Mouse (Mus musculus) embryonic facial prominence, embryonic 13.5 days (tissue): Measurements from ENCODE around the gene Rangrf. TPM values are rescaled to one million over a fixed set of nuclear protein-coding genes. Genes with fewer than 3 reads are reported as not detected.
"Not testable (repeated sequence)": the region's sequence is repeated elsewhere in the genome, so short reads cannot be mapped to it uniquely, and the experiment has no call there.

ENCODE experiments used
- ATAC-seq: fragments of 200-750 bp; cut with Nextera tagmentation; 2 replicates; pipeline ENCODE4 v1.8.0; 2017; ENCODE audit warnings: low read depth; ENCODE audit not compliant: insufficient number of reproducible peaks, insufficient read depth, low FRiP score, low TSS enrichment
- H3K27ac ChIP-seq: fragments of 300-500 bp; sonication (generic); 2 replicates; pipeline ENCODE4 v1.5.1; 2015; ENCODE audit warnings: moderate library complexity, mild to moderate bottlenecking, inconsistent platforms
- H3K27me3 ChIP-seq: fragments of 300-500 bp; sonication (generic); 2 replicates; pipeline ENCODE4 v1.6.1; 2015; ENCODE audit warnings: mild to moderate bottlenecking, inconsistent platforms
- H3K36me3 ChIP-seq: fragments of 300-500 bp; sonication (generic); 2 replicates; pipeline ENCODE4 v1.6.1; 2015; ENCODE audit warnings: mild to moderate bottlenecking, inconsistent platforms
- H3K4me1 ChIP-seq: fragments of 300-500 bp; sonication (generic); 2 replicates; pipeline ENCODE4 v1.6.1; 2015; ENCODE audit warnings: inconsistent platforms
- H3K4me2 ChIP-seq: fragments of 300-500 bp; sonication (generic); 2 replicates; pipeline ENCODE4 v1.6.1; 2015; ENCODE audit warnings: moderate library complexity, mild to moderate bottlenecking, inconsistent platforms
- H3K4me3 ChIP-seq: fragments of 300-500 bp; sonication (generic); 2 replicates; pipeline ENCODE4 v1.5.1; 2015; ENCODE audit warnings: mild to moderate bottlenecking, inconsistent platforms
- H3K9ac ChIP-seq: fragments of 300-500 bp; sonication (generic); 2 replicates; pipeline ENCODE4 v1.6.1; 2015; ENCODE audit warnings: mild to moderate bottlenecking, inconsistent platforms
- H3K9me3 ChIP-seq: fragments of 300-500 bp; sonication (generic); 2 replicates; pipeline ENCODE4 v1.6.1; 2016; ENCODE audit warnings: inconsistent platforms
- WGBS: fragments of 180-500 bp; shearing (Covaris S2); methylation state at CpG from one replicate; pipeline ENCODE4 v1.1.7; 2015; ENCODE audit warnings: mixed read lengths; 5-methylcytosine and 5-hydroxymethylcytosine counted together
- microRNA-seq: library from miRNA; unstranded; fragments of <30 nt; microRNA quantifications from one replicate; pipeline ENCODE4, GENCODE M21; 2016
- polyA plus RNA-seq: library from polyadenylated mRNA; unstranded; fragments of >200 nt; fragmentation: Nextera tagmentation; extraction: Ambion mirVana; gene quantifications from 2 replicates; pipeline ENCODE4 v1.2.1, GENCODE M21; 2015

The Rangrf gene
- polyA plus RNA-seq, 1 experiment from 2014 or later: 59.3 TPM

DNA sequence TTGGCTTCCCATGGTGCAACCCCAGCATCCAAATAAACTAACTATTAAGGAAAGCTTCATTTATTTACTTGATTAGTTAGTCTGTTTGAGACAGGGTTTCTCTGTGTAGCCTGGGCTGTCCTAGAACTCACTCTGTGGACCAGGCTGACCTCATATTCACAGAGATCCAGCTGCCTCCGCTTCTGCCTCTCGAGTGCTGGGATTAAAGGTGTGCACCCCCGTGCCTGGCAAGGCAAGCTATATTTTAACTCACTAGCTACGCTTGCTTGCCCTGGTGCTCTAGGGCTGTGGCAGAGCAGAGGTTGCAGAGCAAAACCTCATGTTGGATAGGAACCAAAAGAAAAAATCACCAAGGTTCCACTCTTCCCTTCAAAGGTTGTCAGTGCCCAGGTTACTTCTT lies 34.5 kb downstream of the Rangrf start:
- H3K27ac ChIP-seq: peak overlapping the region; percentile 65
- no peaks in the 10 kb centered on the region for H3K27me3 ChIP-seq
- no peaks in the 10 kb centered on the region for H3K36me3 ChIP-seq
- WGBS: 61% methylated on average over 4 of the region's 4 CpGs
- no peak for ATAC-seq
- peak overlapping the region; percentile 74 for H3K9ac ChIP-seq
- H3K4me1 ChIP-seq: peaks cover 7% of the 10 kb centered on the region
- H3K4me3 ChIP-seq: peak overlapping the region; percentile 52
- H3K9me3 ChIP-seq: no peaks in the 10 kb centered on the region
- H3K4me2 ChIP-seq: peak overlapping the region; percentile 66

- no peaks in the 10 kb centered on the region for H3K27me3 ChIP-seq
- H3K4me1 ChIP-seq: peaks cover 7% of the 10 kb centered on the region
- H3K27ac ChIP-seq: peak overlapping the region; percentile 65; the same call in 1 of the 2 replicates
- ATAC-seq: peak; percentile 99
- peak overlapping the region; percentile 66 for H3K4me2 ChIP-seq
- H3K9me3 ChIP-seq: no peaks in the 10 kb centered on the region
- H3K9ac ChIP-seq: peak overlapping the region; percentile 74
- 2% methylated on average over 16 of the region's 16 CpGs for WGBS
- H3K4me3 ChIP-seq: peak overlapping the region; percentile 52
- H3K36me3 ChIP-seq: no peaks in the 10 kb centered on the region
These were observed 35.3 kb downstream of the Rangrf start for GRCm38 (mm10) chr11:68939451-68940304.

- WGBS: 87% methylated on average over 4 of the region's 4 CpGs
- not testable (repeated sequence) for H3K36me3 ChIP-seq, ATAC-seq
These were observed 38.0 kb downstream of the Rangrf start for GRCm38 (mm10) chr11:68936951-68937350.

GRCm38 (mm10) chr11:68933885-68934507 lies 41.0 kb downstream of the Rangrf start:
- no peaks in the 10 kb centered on the region for H3K36me3 ChIP-seq
- no peaks in the 10 kb centered on the region for H3K9me3 ChIP-seq
- H3K27me3 ChIP-seq: no peaks in the 10 kb centered on the region
- no peaks in the 10 kb centered on the region for H3K4me1 ChIP-seq
- H3K4me3 ChIP-seq: no peak overlapping the region
- ATAC-seq: no peak
- H3K4me2 ChIP-seq: no peak overlapping the region
- WGBS: 62% methylated on average over 5 of the region's 5 CpGs
- H3K9ac ChIP-seq: no peak overlapping the region
- no peak overlapping the region for H3K27ac ChIP-seq

More at GRCm38 (mm10) chr11:68936951-68937350, 38.0 kb downstream of the Rangrf start:
- H3K4me3 ChIP-seq, H3K9me3 ChIP-seq, H3K27me3 ChIP-seq, H3K4me1 ChIP-seq, H3K9ac ChIP-seq, H3K27ac ChIP-seq, H3K4me2 ChIP-seq: not testable (repeated sequence)

- H3K4me2 ChIP-seq: no peak overlapping the region
- H3K4me3 ChIP-seq: no peak overlapping the region
- ATAC-seq: no peak
- H3K4me1 ChIP-seq: no peaks in the 10 kb centered on the region
- H3K27ac ChIP-seq: no peak overlapping the region
- H3K27me3 ChIP-seq: no peaks in the 10 kb centered on the region
- WGBS: 76% methylated on average over 6 of the region's 6 CpGs
- H3K9ac ChIP-seq: no peak overlapping the region
- no peaks in the 10 kb centered on the region for H3K9me3 ChIP-seq
- no peaks in the 10 kb centered on the region for H3K36me3 ChIP-seq
These were observed 45.0 kb downstream of the Rangrf start for GRCm38 (mm10) chr11:68929947-68930346.

GRCm38 (mm10) chr11:68926981-68927380 lies 48.0 kb downstream of the Rangrf start, which contains the start of gene Odf4:
Gene Odf4, minus strand, starts transcription at chr11:68927081.
- no peak within 1 kb of the TSS for H3K4me2 ChIP-seq
- ATAC-seq: no peak
- H3K9ac ChIP-seq: no peak within 1 kb of the TSS
- H3K27ac ChIP-seq: no peak within 1 kb of the TSS
- no peaks in the 10 kb centered on the region for H3K9me3 ChIP-seq
- 56% methylated on average over 3 of the region's 3 CpGs for WGBS
- H3K27me3 ChIP-seq: no peaks in the 10 kb centered on the region
- peaks cover 3% of the 10 kb centered on the region for H3K4me1 ChIP-seq
- no peaks in the 10 kb centered on the region for H3K36me3 ChIP-seq
- H3K4me3 ChIP-seq: no peak within 1 kb of the TSS

DNA sequence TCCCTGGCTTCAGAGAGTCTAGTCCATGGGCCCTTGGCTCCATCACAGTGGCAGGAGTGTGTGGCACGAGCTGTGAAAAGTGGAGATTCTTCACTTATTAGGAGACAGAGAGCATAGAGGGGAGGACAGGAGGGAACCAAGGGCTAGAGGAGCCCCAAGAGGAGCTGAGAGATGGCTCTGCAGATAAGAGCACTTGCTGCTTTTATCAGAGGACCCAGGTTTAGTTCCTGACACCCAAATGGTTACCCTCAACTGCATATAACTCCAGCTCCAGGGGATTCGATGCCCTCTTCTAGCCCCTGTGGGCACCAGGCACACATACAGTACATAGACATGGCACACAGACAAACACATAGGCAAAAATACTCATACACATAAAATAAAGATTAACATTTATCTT lies 50.2 kb downstream of the Rangrf start:
- no peak for ATAC-seq
- no peaks in the 10 kb centered on the region for H3K9me3 ChIP-seq
- 84% methylated on average over 2 of the region's 2 CpGs for WGBS
- peaks cover 7% of the 10 kb centered on the region for H3K4me1 ChIP-seq
- no peak overlapping the region for H3K4me3 ChIP-seq
- no peaks in the 10 kb centered on the region for H3K27me3 ChIP-seq
- no peaks in the 10 kb centered on the region for H3K36me3 ChIP-seq
- H3K27ac ChIP-seq: no peak overlapping the region
- H3K4me2 ChIP-seq: no peak overlapping the region
- H3K9ac ChIP-seq: no peak overlapping the region

DNA sequence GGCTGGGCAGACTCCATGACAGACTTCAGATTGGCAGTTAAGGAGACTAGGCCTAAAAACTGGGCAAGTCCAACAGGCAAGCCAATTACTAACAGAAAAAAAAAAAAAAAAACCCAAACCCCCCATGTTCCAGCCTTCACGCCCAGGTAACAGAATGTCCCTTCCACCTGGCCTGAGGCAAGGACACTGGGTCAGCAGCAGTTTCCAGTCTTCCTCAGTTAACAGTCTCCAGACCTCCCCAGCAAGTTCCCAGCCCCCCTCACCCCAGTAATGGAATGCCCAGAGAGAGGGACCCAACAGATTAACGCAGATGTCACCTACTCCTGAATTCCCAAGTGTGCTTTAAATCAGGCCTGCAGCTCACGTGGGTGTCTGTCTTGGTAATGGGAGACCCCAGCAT lies 51.8 kb downstream of the Rangrf start:
- Histone ChIP-seq H3K4me2 (no peak overlapping the region), H3K4me1 (peaks cover 7% of the 10 kb centered on the region), H3K36me3 (no peaks in the 10 kb centered on the region), H3K27me3 (no peaks in the 10 kb centered on the region), H3K4me3 (no peak overlapping the region), H3K27ac (no peak overlapping the region), H3K9me3 (no peaks in the 10 kb centered on the region), H3K9ac (no peak overlapping the region)
- no peak for ATAC-seq
- 55% methylated on average over 3 of the region's 3 CpGs for WGBS

Small RNAs within 50 kb of the gene (microRNA-seq; reads per million reads assigned to microRNA genes)
- gene Mir3062: 3.7 reads per million, percentile 15 among the genes with 10 or more reads in this experiment

Other genes starting within 250 kb of the Rangrf start
- 90.9 and 97.2 TPM in 2 replicates for gene Ndel1, start 103.3 kb downstream of the Rangrf start, polyA plus RNA-seq
- 0.26 and 0.30 TPM in 2 replicates for gene Rnf222, start 86.6 kb downstream of the Rangrf start, polyA plus RNA-seq
- 1,181 and 1,252 TPM in 2 replicates for gene Rpl26, start 73.6 kb downstream of the Rangrf start, polyA plus RNA-seq
- not detected in 2 replicates for gene Odf4, start 48.1 kb downstream of the Rangrf start, polyA plus RNA-seq
- 6.7 and 7.2 TPM in 2 replicates for gene Arhgef15, start 17.7 kb downstream of the Rangrf start, polyA plus RNA-seq
- 4.7 and 4.9 TPM in 2 replicates for gene Slc25a35, start 7.1 kb downstream of the Rangrf start, polyA plus RNA-seq
- 42.7 and 44.4 TPM in 2 replicates for gene Pfas, start 33.3 kb upstream of the Rangrf start, polyA plus RNA-seq
- 53.5 and 55.8 TPM in 2 replicates for gene Ctc1, start 40.7 kb upstream of the Rangrf start, polyA plus RNA-seq
- gene Aurkb, start 70.5 kb upstream of the Rangrf start, polyA plus RNA-seq: 152 and 153 TPM in 2 replicates
- 8.9 and 10.3 TPM in 2 replicates for gene Borcs6, start 84.5 kb upstream of the Rangrf start, polyA plus RNA-seq
- gene Tmem107, start 95.6 kb upstream of the Rangrf start, polyA plus RNA-seq: 47.2 and 48.2 TPM in 2 replicates
- 91.5 and 101 TPM in 2 replicates for gene Vamp2, start 113.3 kb upstream of the Rangrf start, polyA plus RNA-seq
- 11.1 and 11.5 TPM in 2 replicates for gene Per1, start 120.0 kb upstream of the Rangrf start, polyA plus RNA-seq
- 0.44 and 0.47 TPM in 2 replicates for gene Hes7, start 145.2 kb upstream of the Rangrf start, polyA plus RNA-seq
- gene 9130213A22Rik, start 147.4 kb upstream of the Rangrf start, polyA plus RNA-seq: 0.13 and 0.17 TPM in 2 replicates
- 1.1 TPM in 2 replicates for gene Aloxe3, start 150.7 kb upstream of the Rangrf start, polyA plus RNA-seq
- gene Alox12b, start 181.8 kb upstream of the Rangrf start, polyA plus RNA-seq: 0.21 TPM in 1 of 2 replicates, not detected in the other
- gene Alox8, start 222.7 kb upstream of the Rangrf start, polyA plus RNA-seq: 0.23 and 0.52 TPM in 2 replicates